Mouse (Mus musculus): Measurements from ENCODE around the gene Hibadh. TPM values are rescaled to one million over a fixed set of nuclear protein-coding genes. Genes with fewer than 3 reads are reported as not detected.
"Not testable (repeated sequence)": the region's sequence is repeated elsewhere in the genome, so short reads cannot be mapped to it uniquely, and the experiment has no call there.

Hibadh gene
- polyA plus RNA-seq, 1 experiment from 2014 or later, result 69.2 TPM

GRCm38 (mm10) chr6:52674541-52674940 lies 34.4 kb upstream of the Hibadh start:
- no peak overlapping the region for H3K4me3 ChIP-seq (ENCODE audit: low read depth, low read length)
- no peak overlapping the region for H3K9ac ChIP-seq (ENCODE audit: low read length)
- H3K4me2 ChIP-seq (ENCODE audit: low read length), result no peak overlapping the region
- H3K4me1 ChIP-seq (replicated peaks; ENCODE audit: control insufficient read depth, insufficient read depth, low read length), result peaks cover 8% of the 10 kb centered on the region; the same call in 1 of the 2 replicates
- DNase-seq (ENCODE audit: low spot score) (no peak), ATAC-seq (replicated peaks; ENCODE audit: low FRiP score, low TSS enrichment, low read depth) (no peak)
- 76% methylated on average over 12 of the region's 12 CpGs for WGBS
- H3K9me3 ChIP-seq (ENCODE audit: control insufficient read depth, low read length), result no peaks in the 10 kb centered on the region
- H3K27me3 ChIP-seq (replicated peaks; ENCODE audit: control insufficient read depth, insufficient read depth, low read length), result no peaks in the 10 kb centered on the region
- no peaks in the 10 kb centered on the region for H3K36me3 ChIP-seq (ENCODE audit: control insufficient read depth, insufficient read depth, low read length)
- H3K27ac ChIP-seq (ENCODE audit: low read depth), result no peak overlapping the region

- 91% methylated on average over 7 of the region's 7 CpGs for WGBS
- no peak overlapping the region for H3K4me3 ChIP-seq (ENCODE audit: low read depth, low read length)
- ATAC-seq (replicated peaks; ENCODE audit: low FRiP score, low TSS enrichment, low read depth), result no peak
Measured at GRCm38 (mm10) chr6:52673706-52674105, 33.5 kb upstream of the Hibadh start.

GRCm38 (mm10) chr6:52672539-52672938 lies 32.4 kb upstream of the Hibadh start:
- H3K27ac ChIP-seq (ENCODE audit: low read depth), result no peak overlapping the region
- peaks cover 8% of the 10 kb centered on the region; the same call in 1 of the 2 replicates for H3K4me1 ChIP-seq (replicated peaks; ENCODE audit: control insufficient read depth, insufficient read depth, low read length)
- 73% methylated on average over 2 of the region's 2 CpGs for WGBS
- H3K27me3 ChIP-seq (replicated peaks; ENCODE audit: control insufficient read depth, insufficient read depth, low read length), result no peaks in the 10 kb centered on the region
- DNase-seq (ENCODE audit: low spot score) (no peak), ATAC-seq (replicated peaks; ENCODE audit: low FRiP score, low TSS enrichment, low read depth) (no peak)
- H3K4me3 ChIP-seq (ENCODE audit: low read depth, low read length), result no peak overlapping the region
- no peaks in the 10 kb centered on the region for H3K36me3 ChIP-seq (ENCODE audit: control insufficient read depth, insufficient read depth, low read length)
- H3K9me3 ChIP-seq (ENCODE audit: control insufficient read depth, low read length), result no peaks in the 10 kb centered on the region
- H3K4me2 ChIP-seq (ENCODE audit: low read length), result no peak overlapping the region
- no peak overlapping the region for H3K9ac ChIP-seq (ENCODE audit: low read length)

More at GRCm38 (mm10) chr6:52673706-52674105, 33.5 kb upstream of the Hibadh start:
- no peaks in the 10 kb centered on the region for H3K27me3 ChIP-seq (replicated peaks; ENCODE audit: control insufficient read depth, insufficient read depth, low read length)
- no peaks in the 10 kb centered on the region for H3K36me3 ChIP-seq (ENCODE audit: control insufficient read depth, insufficient read depth, low read length)
- H3K9ac ChIP-seq (ENCODE audit: low read length), result no peak overlapping the region
- no peaks in the 10 kb centered on the region for H3K9me3 ChIP-seq (ENCODE audit: control insufficient read depth, low read length)
- no peak for DNase-seq (ENCODE audit: low spot score)
- peaks cover 8% of the 10 kb centered on the region; the same call in 1 of the 2 replicates for H3K4me1 ChIP-seq (replicated peaks; ENCODE audit: control insufficient read depth, insufficient read depth, low read length)
- no peak overlapping the region for H3K4me2 ChIP-seq (ENCODE audit: low read length)
- H3K27ac ChIP-seq (ENCODE audit: low read depth), result no peak overlapping the region

DNA sequence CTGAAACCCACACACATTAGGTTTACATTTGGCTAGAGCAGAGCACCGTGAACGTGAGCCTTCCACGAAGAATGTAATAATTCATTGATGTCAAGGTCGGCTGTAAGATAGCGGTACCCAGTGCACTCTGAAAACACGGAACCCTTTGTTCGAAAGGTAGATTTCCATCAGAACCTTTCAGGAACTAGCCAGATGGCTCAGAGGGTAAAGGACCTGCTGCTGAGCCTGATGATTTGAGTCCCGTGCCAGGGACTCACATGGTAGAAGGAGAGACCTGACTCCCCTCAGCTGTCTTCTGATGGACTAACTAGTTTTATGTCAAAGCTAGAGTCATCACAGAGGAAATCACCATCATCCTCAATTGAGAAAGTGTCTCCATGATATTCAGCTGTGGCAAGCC lies 31.6 kb upstream of the Hibadh start:
- WGBS, result 32% methylated on average over 8 of the region's 8 CpGs
- no peaks in the 10 kb centered on the region for H3K27me3 ChIP-seq (replicated peaks; ENCODE audit: control insufficient read depth, insufficient read depth, low read length)
- no peak for DNase-seq (ENCODE audit: low spot score)

GRCm38 (mm10) chr6:52669878-52670277 lies 29.7 kb upstream of the Hibadh start:
- not testable (repeated sequence) for H3K4me1 ChIP-seq (replicated peaks; ENCODE audit: control insufficient read depth, insufficient read depth, low read length); H3K27me3 ChIP-seq (replicated peaks; ENCODE audit: control insufficient read depth, insufficient read depth, low read length); H3K4me2 ChIP-seq (ENCODE audit: low read length); H3K9me3 ChIP-seq (ENCODE audit: control insufficient read depth, low read length); DNase-seq (ENCODE audit: low spot score); H3K9ac ChIP-seq (ENCODE audit: low read length); H3K27ac ChIP-seq (ENCODE audit: low read depth); H3K4me3 ChIP-seq (ENCODE audit: low read depth, low read length); H3K36me3 ChIP-seq (ENCODE audit: control insufficient read depth, insufficient read depth, low read length); ATAC-seq (replicated peaks; ENCODE audit: low FRiP score, low TSS enrichment, low read depth)
- WGBS, result 49% methylated on average over 2 of the region's 2 CpGs

More for the DNA sequence above, 31.6 kb upstream of the Hibadh start:
- Histone ChIP-seq H3K4me3 (ENCODE audit: low read depth, low read length) (no peak overlapping the region), H3K9me3 (ENCODE audit: control insufficient read depth, low read length) (no peaks in the 10 kb centered on the region), H3K4me1 (replicated peaks; ENCODE audit: control insufficient read depth, insufficient read depth, low read length) (peaks cover 8% of the 10 kb centered on the region; the same call in 1 of the 2 replicates), H3K27ac (ENCODE audit: low read depth) (no peak overlapping the region), H3K36me3 (ENCODE audit: control insufficient read depth, insufficient read depth, low read length) (no peaks in the 10 kb centered on the region), H3K9ac (ENCODE audit: low read length) (no peak overlapping the region), H3K4me2 (ENCODE audit: low read length) (no peak overlapping the region)
- no peak for ATAC-seq (replicated peaks; ENCODE audit: low FRiP score, low TSS enrichment, low read depth)

GRCm38 (mm10) chr6:52667641-52668040 lies 27.5 kb upstream of the Hibadh start:
- H3K4me3 ChIP-seq (ENCODE audit: low read depth, low read length), result no peak overlapping the region
- no peak overlapping the region for H3K4me2 ChIP-seq (ENCODE audit: low read length)
- 76% methylated on average over 3 of the region's 3 CpGs for WGBS

GRCm38 (mm10) chr6:52663021-52663420 lies 22.8 kb upstream of the Hibadh start:
- no peaks in the 10 kb centered on the region for H3K27me3 ChIP-seq (replicated peaks; ENCODE audit: control insufficient read depth, insufficient read depth, low read length)
- H3K27ac ChIP-seq (ENCODE audit: low read depth), result no peak overlapping the region
- no peak for ATAC-seq (replicated peaks; ENCODE audit: low FRiP score, low TSS enrichment, low read depth)
- H3K36me3 ChIP-seq (ENCODE audit: control insufficient read depth, insufficient read depth, low read length), result no peaks in the 10 kb centered on the region
- no peak overlapping the region for H3K4me2 ChIP-seq (ENCODE audit: low read length)
- DNase-seq (ENCODE audit: low spot score), result no peak
- H3K9me3 ChIP-seq (ENCODE audit: control insufficient read depth, low read length), result no peaks in the 10 kb centered on the region
- H3K9ac ChIP-seq (ENCODE audit: low read length), result no peak overlapping the region
- 39% methylated on average over 5 of the region's 5 CpGs for WGBS
- no peak overlapping the region for H3K4me3 ChIP-seq (ENCODE audit: low read depth, low read length)
- no peaks in the 10 kb centered on the region for H3K4me1 ChIP-seq (replicated peaks; ENCODE audit: control insufficient read depth, insufficient read depth, low read length)

More at GRCm38 (mm10) chr6:52667641-52668040, 27.5 kb upstream of the Hibadh start:
- Histone ChIP-seq H3K36me3 (ENCODE audit: control insufficient read depth, insufficient read depth, low read length) (no peaks in the 10 kb centered on the region), H3K27ac (ENCODE audit: low read depth) (no peak overlapping the region), H3K9me3 (ENCODE audit: control insufficient read depth, low read length) (no peaks in the 10 kb centered on the region), H3K9ac (ENCODE audit: low read length) (no peak overlapping the region), H3K4me1 (replicated peaks; ENCODE audit: control insufficient read depth, insufficient read depth, low read length) (0 out of 2 replicates have a peak, but pooled peaks cover 8% of the 10 kb centered on the region), H3K27me3 (replicated peaks; ENCODE audit: control insufficient read depth, insufficient read depth, low read length) (no peaks in the 10 kb centered on the region)
- ATAC-seq (replicated peaks; ENCODE audit: low FRiP score, low TSS enrichment, low read depth) (no peak), DNase-seq (ENCODE audit: low spot score) (no peak)

DNA sequence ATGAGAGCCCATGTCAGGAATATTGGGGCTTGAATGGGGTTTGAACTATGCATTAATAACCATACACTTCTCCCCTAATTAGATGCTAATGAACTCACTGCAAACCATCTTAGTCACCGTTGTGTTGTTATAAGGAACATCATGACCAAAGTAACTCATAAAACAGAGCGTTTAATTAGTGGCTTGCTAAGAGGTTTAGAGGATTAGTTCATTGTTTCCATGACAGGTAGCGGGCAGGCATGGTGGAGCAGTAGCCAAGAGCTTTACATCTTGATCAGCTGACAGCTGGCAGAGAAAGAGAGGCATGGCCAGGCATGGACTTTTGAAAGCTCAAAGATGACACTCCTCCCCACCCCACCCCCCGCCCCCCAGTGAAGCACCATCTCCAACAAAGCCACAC lies 15.1 kb upstream of the Hibadh start:
- ATAC-seq (replicated peaks; ENCODE audit: low FRiP score, low TSS enrichment, low read depth) (no peak), DNase-seq (ENCODE audit: low spot score) (no peak)
- H3K9ac ChIP-seq (ENCODE audit: low read length), result no peak overlapping the region
- H3K4me2 ChIP-seq (ENCODE audit: low read length), result no peak overlapping the region
- H3K9me3 ChIP-seq (ENCODE audit: control insufficient read depth, low read length), result no peaks in the 10 kb centered on the region
- no peak overlapping the region for H3K27ac ChIP-seq (ENCODE audit: low read depth)
- no peak overlapping the region for H3K4me3 ChIP-seq (ENCODE audit: low read depth, low read length)
- no peaks in the 10 kb centered on the region for H3K36me3 ChIP-seq (ENCODE audit: control insufficient read depth, insufficient read depth, low read length)
- H3K4me1 ChIP-seq (replicated peaks; ENCODE audit: control insufficient read depth, insufficient read depth, low read length), result no peaks in the 10 kb centered on the region
- WGBS, result 90% methylated on average over 4 of the region's 4 CpGs
- H3K27me3 ChIP-seq (replicated peaks; ENCODE audit: control insufficient read depth, insufficient read depth, low read length), result no peaks in the 10 kb centered on the region

GRCm38 (mm10) chr6:52648806-52649205 lies 8.6 kb upstream of the Hibadh start:
- WGBS, result 73% methylated on average over 11 of the region's 11 CpGs
- no peaks in the 10 kb centered on the region for H3K9me3 ChIP-seq (ENCODE audit: control insufficient read depth, low read length)
- no peak overlapping the region for H3K27ac ChIP-seq (ENCODE audit: low read depth)
- no peak overlapping the region for H3K4me3 ChIP-seq (ENCODE audit: low read depth, low read length)
- ATAC-seq (replicated peaks; ENCODE audit: low FRiP score, low TSS enrichment, low read depth) (no peak), DNase-seq (ENCODE audit: low spot score) (no peak)
- no peak overlapping the region for H3K4me2 ChIP-seq (ENCODE audit: low read length)
- H3K36me3 ChIP-seq (ENCODE audit: control insufficient read depth, insufficient read depth, low read length), result no peaks in the 10 kb centered on the region
- H3K9ac ChIP-seq (ENCODE audit: low read length), result no peak overlapping the region
- no peaks in the 10 kb centered on the region for H3K4me1 ChIP-seq (replicated peaks; ENCODE audit: control insufficient read depth, insufficient read depth, low read length)
- H3K27me3 ChIP-seq (replicated peaks; ENCODE audit: control insufficient read depth, insufficient read depth, low read length), result no peaks in the 10 kb centered on the region

Data from intestine, embryonic 14.5 days (tissue).